Mouse (Mus musculus): ENCODE measurements around the gene Exosc9. TPM values are rescaled to one million over a fixed set of nuclear protein-coding genes. Genes with fewer than 3 reads are reported as not detected.

Gene Exosc9
- polyA plus RNA-seq, 1 experiment from 2014 or later = 30.0 TPM

- Histone ChIP-seq H3K27ac (ENCODE audit: low read length) (no peak overlapping the region), H3K9ac (ENCODE audit: low read depth, low read length) (no peak overlapping the region), H3K36me3 (ENCODE audit: control insufficient read depth, insufficient read depth) (no peaks in the 10 kb centered on the region), H3K4me3 (ENCODE audit: low read depth, low read length) (no peak overlapping the region), H3K27me3 (ENCODE audit: control insufficient read depth, insufficient read depth, low read depth, low read length) (0 out of 2 replicates have a peak, but pooled peaks cover 3% of the 10 kb centered on the region), H3K4me2 (ENCODE audit: low read depth, low read length) (no peak overlapping the region), H3K4me1 (ENCODE audit: control insufficient read depth, low read depth, low read length) (peaks cover 2% of the 10 kb centered on the region; the same call in 1 of the 2 replicates), H3K9me3 (replicated peaks; ENCODE audit: control insufficient read depth, low read length) (no peaks in the 10 kb centered on the region)
- 66% methylated on average over 6 of the region's 6 CpGs for WGBS (ENCODE audit: insufficient replicate concordance)
- no peak for ATAC-seq (ENCODE audit: low read depth)
These were observed 22.1 kb upstream of the Exosc9 start for GRCm38 (mm10) chr3:36530345-36530744.

DNA sequence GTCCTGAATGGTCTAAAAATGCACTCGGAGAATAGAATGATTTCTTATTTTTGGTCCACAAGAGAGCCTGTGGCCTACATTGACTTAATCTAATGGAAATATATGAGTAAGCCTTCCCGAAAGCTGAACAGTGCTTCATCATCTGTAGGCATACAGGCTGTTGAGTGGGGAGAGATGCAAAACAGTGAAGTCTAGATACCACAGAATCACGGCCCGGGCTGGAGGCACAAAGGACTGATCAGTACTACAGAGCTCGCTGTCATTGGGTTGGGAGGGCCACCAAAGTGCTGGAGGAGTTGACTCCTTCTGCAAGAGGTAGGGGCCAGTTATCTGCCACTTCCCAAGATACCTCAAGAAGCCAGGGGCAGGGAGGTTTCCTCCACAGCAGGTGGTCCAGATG is 21.6 kb upstream of the Exosc9 start:
- no peak for ATAC-seq (ENCODE audit: low read depth)
- H3K9me3 ChIP-seq (replicated peaks; ENCODE audit: control insufficient read depth, low read length) = no peaks in the 10 kb centered on the region
- 0 out of 2 replicates have a peak, but pooled peaks cover 3% of the 10 kb centered on the region for H3K27me3 ChIP-seq (ENCODE audit: control insufficient read depth, insufficient read depth, low read depth, low read length)
- no peak overlapping the region for H3K27ac ChIP-seq (ENCODE audit: low read length)
- no peak overlapping the region for H3K4me2 ChIP-seq (ENCODE audit: low read depth, low read length)
- peaks cover 2% of the 10 kb centered on the region; the same call in 1 of the 2 replicates for H3K4me1 ChIP-seq (ENCODE audit: control insufficient read depth, low read depth, low read length)
- WGBS (ENCODE audit: insufficient replicate concordance) = 63% methylated on average over 5 of the region's 5 CpGs
- H3K36me3 ChIP-seq (ENCODE audit: control insufficient read depth, insufficient read depth) = no peaks in the 10 kb centered on the region
- no peak overlapping the region for H3K9ac ChIP-seq (ENCODE audit: low read depth, low read length)
- H3K4me3 ChIP-seq (ENCODE audit: low read depth, low read length) = no peak overlapping the region

- WGBS (ENCODE audit: insufficient replicate concordance) = 57% methylated on average over 2 of the region's 2 CpGs
- Histone ChIP-seq H3K9me3 (replicated peaks; ENCODE audit: control insufficient read depth, low read length) (no peaks in the 10 kb centered on the region), H3K4me2 (ENCODE audit: low read depth, low read length) (no peak overlapping the region), H3K36me3 (ENCODE audit: control insufficient read depth, insufficient read depth) (no peaks in the 10 kb centered on the region), H3K27ac (ENCODE audit: low read length) (no peak overlapping the region), H3K27me3 (ENCODE audit: control insufficient read depth, insufficient read depth, low read depth, low read length) (0 out of 2 replicates have a peak, but pooled peaks cover 3% of the 10 kb centered on the region), H3K4me3 (ENCODE audit: low read depth, low read length) (no peak overlapping the region), H3K9ac (ENCODE audit: low read depth, low read length) (no peak overlapping the region), H3K4me1 (ENCODE audit: control insufficient read depth, low read depth, low read length) (peaks cover 2% of the 10 kb centered on the region; the same call in 1 of the 2 replicates)
- no peak for ATAC-seq (ENCODE audit: low read depth)
These were observed 21.2 kb upstream of the Exosc9 start for GRCm38 (mm10) chr3:36531242-36531641.

DNA sequence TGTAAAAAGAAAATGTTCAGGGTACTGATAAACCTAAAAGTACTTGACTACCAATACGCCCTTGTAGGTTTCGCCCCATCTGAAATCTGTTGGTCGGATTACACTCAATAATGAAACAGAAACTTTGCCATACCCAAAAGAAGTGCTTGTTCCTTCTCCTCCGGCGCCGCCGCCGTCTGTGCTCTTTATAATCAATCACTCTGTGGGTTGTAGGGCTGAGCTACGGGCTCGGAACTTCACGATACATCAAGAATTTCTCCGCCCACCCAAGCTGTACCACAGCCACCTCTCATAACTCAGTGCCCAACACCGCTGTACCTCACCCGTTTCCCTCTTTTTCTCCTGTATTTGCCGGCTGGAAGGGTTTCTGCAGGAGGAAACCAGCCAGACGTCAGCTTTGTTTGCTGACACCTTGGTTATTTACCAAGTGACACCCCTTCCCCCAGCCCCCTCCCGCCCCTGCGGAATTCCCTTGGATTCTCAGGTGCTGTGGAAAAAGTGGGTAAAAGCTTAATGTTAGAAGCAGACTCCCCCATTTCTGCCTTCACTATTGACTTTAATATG is 20.3 kb upstream of the Exosc9 start:
- Histone ChIP-seq H3K27me3 (ENCODE audit: control insufficient read depth, insufficient read depth, low read depth, low read length) (0 out of 2 replicates have a peak, but pooled peaks cover 3% of the 10 kb centered on the region), H3K9me3 (replicated peaks; ENCODE audit: control insufficient read depth, low read length) (no peaks in the 10 kb centered on the region), H3K27ac (ENCODE audit: low read length) (no peak overlapping the region), H3K4me2 (ENCODE audit: low read depth, low read length) (peak overlapping the region; percentile 53), H3K36me3 (ENCODE audit: control insufficient read depth, insufficient read depth) (no peaks in the 10 kb centered on the region), H3K9ac (ENCODE audit: low read depth, low read length) (no peak overlapping the region), H3K4me3 (ENCODE audit: low read depth, low read length) (peak overlapping the region; percentile 47), H3K4me1 (ENCODE audit: control insufficient read depth, low read depth, low read length) (peaks cover 2% of the 10 kb centered on the region; the same call in 1 of the 2 replicates)
- no peak for ATAC-seq (ENCODE audit: low read depth)
- 6% methylated on average over 18 of the region's 18 CpGs for WGBS (ENCODE audit: insufficient replicate concordance)

DNA sequence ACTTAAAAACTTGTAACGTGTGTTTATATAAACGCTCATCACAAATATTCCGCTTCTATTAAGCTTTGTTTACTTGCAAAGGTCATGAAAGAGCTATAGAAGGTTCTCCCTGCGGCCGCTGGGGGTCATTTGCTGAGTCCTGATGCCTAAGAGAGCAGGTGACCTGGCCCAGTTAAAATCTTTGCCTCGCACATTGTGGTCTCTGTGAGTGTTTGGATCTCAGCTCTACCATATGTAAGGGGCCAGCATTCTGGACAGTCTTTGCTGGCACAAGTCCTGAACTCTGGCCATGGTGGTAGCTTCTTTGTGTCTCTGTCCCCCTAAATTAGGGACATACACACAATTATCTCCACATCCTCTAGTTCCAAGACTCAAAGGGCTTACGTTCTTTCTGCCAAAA is 19.7 kb upstream of the Exosc9 start:
- H3K9ac ChIP-seq (ENCODE audit: low read depth, low read length) = no peak overlapping the region
- no peak overlapping the region for H3K4me3 ChIP-seq (ENCODE audit: low read depth, low read length)
- H3K36me3 ChIP-seq (ENCODE audit: control insufficient read depth, insufficient read depth) = no peaks in the 10 kb centered on the region
- ATAC-seq (ENCODE audit: low read depth) = no peak
- peaks cover 2% of the 10 kb centered on the region; the same call in 1 of the 2 replicates for H3K4me1 ChIP-seq (ENCODE audit: control insufficient read depth, low read depth, low read length)
- H3K27ac ChIP-seq (ENCODE audit: low read length) = no peak overlapping the region
- H3K27me3 ChIP-seq (ENCODE audit: control insufficient read depth, insufficient read depth, low read depth, low read length) = 0 out of 2 replicates have a peak, but pooled peaks cover 3% of the 10 kb centered on the region
- H3K9me3 ChIP-seq (replicated peaks; ENCODE audit: control insufficient read depth, low read length) = no peaks in the 10 kb centered on the region
- H3K4me2 ChIP-seq (ENCODE audit: low read depth, low read length) = 0 out of 2 replicates have a peak overlapping the region, but pooled peaks have one; percentile 53
- 34% methylated on average over 7 of the region's 7 CpGs for WGBS (ENCODE audit: insufficient replicate concordance)

DNA sequence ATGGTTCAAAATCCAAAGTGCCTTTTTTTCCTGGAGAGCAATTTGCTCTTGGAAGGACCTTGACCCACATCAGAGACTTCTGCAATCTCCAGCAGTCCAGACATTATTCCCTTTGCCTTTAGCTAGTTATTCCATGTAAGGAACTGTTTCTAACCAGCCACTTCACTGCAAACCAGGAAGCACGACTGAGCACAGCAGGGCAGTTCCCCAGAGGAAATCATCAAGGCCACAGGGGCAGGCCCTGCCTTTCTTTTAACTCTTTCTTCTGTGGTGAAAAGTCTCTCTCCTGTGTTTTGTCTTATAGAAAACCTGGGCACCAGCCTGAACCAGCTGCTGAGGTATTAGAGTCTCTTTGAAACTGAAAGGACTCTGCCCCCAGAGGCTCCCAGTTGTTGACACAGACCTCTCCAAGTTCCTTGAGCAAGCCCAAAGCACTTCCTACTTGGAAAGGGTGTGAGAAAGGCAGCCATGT is 19.2 kb upstream of the Exosc9 start:
- Histone ChIP-seq H3K4me2 (ENCODE audit: low read depth, low read length) (no peak overlapping the region), H3K9ac (ENCODE audit: low read depth, low read length) (no peak overlapping the region), H3K27ac (ENCODE audit: low read length) (no peak overlapping the region), H3K27me3 (ENCODE audit: control insufficient read depth, insufficient read depth, low read depth, low read length) (0 out of 2 replicates have a peak, but pooled peaks cover 3% of the 10 kb centered on the region), H3K4me3 (ENCODE audit: low read depth, low read length) (no peak overlapping the region), H3K4me1 (ENCODE audit: control insufficient read depth, low read depth, low read length) (peaks cover 2% of the 10 kb centered on the region; the same call in 1 of the 2 replicates), H3K9me3 (replicated peaks; ENCODE audit: control insufficient read depth, low read length) (no peaks in the 10 kb centered on the region), H3K36me3 (ENCODE audit: control insufficient read depth, insufficient read depth) (no peaks in the 10 kb centered on the region)
- 3% methylated on average over 1 of the region's 1 CpGs for WGBS (ENCODE audit: insufficient replicate concordance)
- no peak for ATAC-seq (ENCODE audit: low read depth)

- peaks cover 2% of the 10 kb centered on the region; the same call in 1 of the 2 replicates for H3K4me1 ChIP-seq (ENCODE audit: control insufficient read depth, low read depth, low read length)
- H3K4me3 ChIP-seq (ENCODE audit: low read depth, low read length) = no peak overlapping the region
- no peak overlapping the region for H3K9ac ChIP-seq (ENCODE audit: low read depth, low read length)
- no peak overlapping the region for H3K27ac ChIP-seq (ENCODE audit: low read length)
- H3K36me3 ChIP-seq (ENCODE audit: control insufficient read depth, insufficient read depth) = no peaks in the 10 kb centered on the region
- H3K9me3 ChIP-seq (replicated peaks; ENCODE audit: control insufficient read depth, low read length) = no peaks in the 10 kb centered on the region
- ATAC-seq (ENCODE audit: low read depth) = no peak
- WGBS (ENCODE audit: insufficient replicate concordance) = 68% methylated on average over 12 of the region's 12 CpGs
- H3K4me2 ChIP-seq (ENCODE audit: low read depth, low read length) = no peak overlapping the region
- H3K27me3 ChIP-seq (ENCODE audit: control insufficient read depth, insufficient read depth, low read depth, low read length) = 0 out of 2 replicates have a peak, but pooled peaks cover 3% of the 10 kb centered on the region
These were observed 16.4 kb upstream of the Exosc9 start for GRCm38 (mm10) chr3:36536041-36536440.

- Histone ChIP-seq H3K36me3 (ENCODE audit: control insufficient read depth, insufficient read depth) (no peaks in the 10 kb centered on the region), H3K4me1 (ENCODE audit: control insufficient read depth, low read depth, low read length) (peaks cover under 1% of the 10 kb centered on the region; the same call in 1 of the 2 replicates), H3K27ac (ENCODE audit: low read length) (no peak overlapping the region), H3K9ac (ENCODE audit: low read depth, low read length) (no peak overlapping the region), H3K4me2 (ENCODE audit: low read depth, low read length) (no peak overlapping the region), H3K4me3 (ENCODE audit: low read depth, low read length) (no peak overlapping the region), H3K27me3 (ENCODE audit: control insufficient read depth, insufficient read depth, low read depth, low read length) (no peaks in the 10 kb centered on the region), H3K9me3 (replicated peaks; ENCODE audit: control insufficient read depth, low read length) (no peaks in the 10 kb centered on the region)
- 65% methylated on average over 4 of the region's 4 CpGs for WGBS (ENCODE audit: insufficient replicate concordance)
- no peak for ATAC-seq (ENCODE audit: low read depth)
These were observed 14.5 kb upstream of the Exosc9 start for GRCm38 (mm10) chr3:36537701-36538470.

- 34% methylated on average over 2 of the region's 2 CpGs for WGBS (ENCODE audit: insufficient replicate concordance)
- H3K27me3 ChIP-seq (ENCODE audit: control insufficient read depth, insufficient read depth, low read depth, low read length) = no peaks in the 10 kb centered on the region
- ATAC-seq (ENCODE audit: low read depth) = no peak
These were observed 11.7 kb upstream of the Exosc9 start for GRCm38 (mm10) chr3:36540756-36541155.

More at GRCm38 (mm10) chr3:36540756-36541155, 11.7 kb upstream of the Exosc9 start:
- no peaks in the 10 kb centered on the region for H3K36me3 ChIP-seq (ENCODE audit: control insufficient read depth, insufficient read depth)
- H3K4me1 ChIP-seq (ENCODE audit: control insufficient read depth, low read depth, low read length) = no peaks in the 10 kb centered on the region
- no peak overlapping the region for H3K4me2 ChIP-seq (ENCODE audit: low read depth, low read length)
- H3K9me3 ChIP-seq (replicated peaks; ENCODE audit: control insufficient read depth, low read length) = no peaks in the 10 kb centered on the region
- H3K4me3 ChIP-seq (ENCODE audit: low read depth, low read length) = no peak overlapping the region
- no peak overlapping the region for H3K27ac ChIP-seq (ENCODE audit: low read length)
- H3K9ac ChIP-seq (ENCODE audit: low read depth, low read length) = no peak overlapping the region

All from liver, embryonic 16.5 days (tissue).